Mouse (Mus musculus) B cell, adult 67 days (primary cell): ENCODE data around the gene Col4a4. TPM values are rescaled to one million over a fixed set of nuclear protein-coding genes. Genes with fewer than 3 reads are reported as not detected.

ENCODE experiments used
- total RNA-seq, 2 experiments: library from RNA; stranded (reverse); gene quantifications; 4 replicates each; pipeline ENCODE4 v1.2.4; 2023

Col4a4 gene
- total RNA-seq: not detected

DNA sequence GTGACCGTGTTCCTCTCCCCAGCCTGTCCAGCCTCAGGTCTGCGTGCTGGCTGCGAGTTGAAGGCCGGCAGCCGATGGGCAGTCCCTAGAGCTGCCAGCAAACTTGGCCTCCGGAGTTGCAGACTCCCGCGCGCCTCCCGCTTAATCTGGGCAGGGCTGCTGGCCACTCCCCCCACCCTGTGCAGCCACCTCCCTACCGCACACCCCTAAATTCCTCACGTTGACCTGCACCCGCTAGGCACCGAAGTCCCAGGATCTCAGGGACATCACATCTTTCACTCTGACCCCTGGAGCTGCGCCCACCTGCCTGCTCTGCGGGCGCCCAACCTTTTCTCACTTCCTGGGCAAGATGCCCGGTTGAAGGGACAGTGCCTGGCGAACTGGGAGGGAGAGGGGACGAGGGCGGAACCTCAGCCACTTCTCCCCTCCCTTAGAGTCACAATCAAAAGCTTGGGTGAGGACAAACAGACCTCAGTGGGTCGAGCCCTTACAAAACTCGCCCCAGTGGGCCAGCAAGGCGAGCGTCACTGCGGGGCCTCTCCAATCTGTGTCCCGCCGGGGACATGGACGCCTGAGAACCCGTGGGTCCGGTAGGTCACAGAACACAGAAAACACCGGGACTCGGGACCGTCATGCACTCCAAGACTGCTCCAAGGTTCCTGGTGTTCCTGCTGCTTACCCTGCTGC, at the start of gene Col4a4, which contains the start of gene Col4a3:
Col4a4 (minus strand) TSS at position 137 of the 687 bp plus-strand sequence.
Col4a3 (plus strand) TSS at position 209 of the 687 bp plus-strand sequence.

Other genes with a start within 250 kb of the Col4a4 start
- gene Col4a3, start 72 bp upstream of the Col4a4 start, total RNA-seq: not detected
- gene Mff, start 138.0 kb upstream of the Col4a4 start, total RNA-seq: 100 to 1,000 TPM; 110 to 129 TPM
- not detected for gene Tm4sf20, start 181.6 kb upstream of the Col4a4 start, total RNA-seq
- not detected for gene Gm47791, start 184.4 kb upstream of the Col4a4 start, total RNA-seq